8 mouse cellular contexts compared by ENCODE assay signal in the genomic region with DNA sequence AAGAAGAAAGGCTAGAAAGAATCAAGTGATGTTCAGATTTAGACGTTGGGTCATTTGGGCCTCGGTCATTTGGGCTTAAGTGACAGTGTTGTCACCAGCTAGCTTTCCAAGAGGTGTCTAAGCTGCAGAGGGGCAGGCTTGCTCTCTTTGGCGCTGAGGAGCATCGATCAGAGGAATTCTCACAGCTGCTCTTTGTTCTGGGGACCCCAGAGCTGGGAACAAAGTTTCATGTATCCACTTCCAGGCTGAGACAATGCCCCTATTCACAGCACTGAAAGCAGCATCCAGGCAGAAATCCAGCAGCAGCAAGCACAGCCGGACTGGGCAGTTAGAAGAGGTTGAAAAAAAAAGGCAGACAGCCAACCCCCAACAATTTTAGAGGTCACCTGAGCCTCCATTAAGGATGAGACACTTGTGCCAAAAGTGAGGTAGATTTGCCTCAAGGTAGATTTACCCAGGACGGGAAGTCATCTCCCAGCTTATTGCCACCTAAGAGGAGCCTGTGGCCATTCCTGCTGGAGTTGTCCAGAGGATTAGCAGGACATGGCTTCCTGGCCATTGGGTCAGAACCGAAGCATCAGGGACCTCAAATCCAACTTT.
A peak's percentile ranks its signal among the peaks of the same experiment; 100 is the strongest.
DNase-seq lines count a peak whose midpoint lies in the region; TF ChIP-seq lines count a peak whose summit lies in the region.
"Had no signal": no experiment of that assay in that cellular context is flagged by ENCODE, and none has a peak within 500 bp of the region (broad histone marks: within the 10 kb centered on the region; RNA-seq: fewer than 3 reads in every experiment).

No protein-coding gene starts in this region.

- no peaks in the 10 kb centered on the region for H3K9me3 ChIP-seq in hindbrain, embryonic 10.5 days
- H3K9me3 ChIP-seq: heart, embryonic 10.5 days had no signal

- TF ChIP-seq CTCF in cortical plate, adult 2 months (IDR thresholded peaks at IDR 0.05; ENCODE audit: extremely low read depth, insufficient read depth, low read length): no peak

- peak; percentile 35 for DNase-seq in embryo, embryonic 11.5 days (ENCODE audit: low read depth, low spot score)
- DNase-seq in hindbrain, embryonic 10.5 days (ENCODE audit: low spot score): peak; percentile 65
- DNase-seq in mesoderm, embryonic 11.5 days (ENCODE audit: low read depth, low spot score): peak; percentile 72
- DNase-seq in ovary, postnatal 10 days (ENCODE audit: low spot score): no peak
- no peak for DNase-seq in spleen, postnatal 36 days (ENCODE audit: low spot score in 2 of 2)
- DNase-seq in natural killer cell, adult 2 months (ENCODE audit: low spot score in 2 of 2): no peak

- H3K27me3 ChIP-seq in hindbrain, embryonic 10.5 days (ENCODE audit: insufficient read depth, poor library complexity, severe bottlenecking): no peaks in the 10 kb centered on the region; the same call in 1 of the 2 replicates

- no peak for TF ChIP-seq POLR2A in cortical plate, adult 2 months (IDR thresholded peaks at IDR 0.05; ENCODE audit: extremely low read depth, insufficient read depth, low read length)

- H3K4me3 ChIP-seq in cortical plate, adult 2 months (ENCODE audit: insufficient read depth, low read length): no peak overlapping the region
- peak overlapping the region; percentile 13; the same call in 1 of the 2 replicates for H3K4me3 ChIP-seq in hindbrain, embryonic 10.5 days
- H3K4me3 ChIP-seq: heart, embryonic 10.5 days had no signal

- no peaks in the 10 kb centered on the region for H3K36me3 ChIP-seq in hindbrain, embryonic 10.5 days
- H3K36me3 ChIP-seq: heart, embryonic 10.5 days had no signal

- peak overlapping the region; percentile 75 for H3K27ac ChIP-seq in cortical plate, adult 2 months (ENCODE audit: insufficient read depth, low read length)
- H3K27ac ChIP-seq in hindbrain, embryonic 10.5 days: peak overlapping the region; percentile 85
- H3K27ac ChIP-seq: heart, embryonic 10.5 days had no signal

- WGBS in hindbrain, embryonic 10.5 days: 27% methylated on average over 7 of the region's 7 CpGs

- H3K4me1 ChIP-seq in cortical plate, adult 2 months (ENCODE audit: control insufficient read depth, insufficient read depth, low read length): no peaks in the 10 kb centered on the region
- H3K4me1 ChIP-seq in hindbrain, embryonic 10.5 days (replicated peaks): peaks cover 26% of the 10 kb centered on the region
- H3K4me1 ChIP-seq: heart, embryonic 10.5 days had no signal

Comparison
In these comparisons a context has a peak if more than half of its experiments do, and no peak if none do; other contexts are left out.
1. DNase-seq: peak in embryo, embryonic 11.5 days (single experiment), hindbrain, embryonic 10.5 days (single experiment) and mesoderm, embryonic 11.5 days (single experiment); none in ovary, postnatal 10 days (single experiment), spleen, postnatal 36 days (0 of 2) and natural killer cell, adult 2 months (0 of 2).